ENCODE assay signal across 19 mouse cellular contexts in the genomic region with DNA sequence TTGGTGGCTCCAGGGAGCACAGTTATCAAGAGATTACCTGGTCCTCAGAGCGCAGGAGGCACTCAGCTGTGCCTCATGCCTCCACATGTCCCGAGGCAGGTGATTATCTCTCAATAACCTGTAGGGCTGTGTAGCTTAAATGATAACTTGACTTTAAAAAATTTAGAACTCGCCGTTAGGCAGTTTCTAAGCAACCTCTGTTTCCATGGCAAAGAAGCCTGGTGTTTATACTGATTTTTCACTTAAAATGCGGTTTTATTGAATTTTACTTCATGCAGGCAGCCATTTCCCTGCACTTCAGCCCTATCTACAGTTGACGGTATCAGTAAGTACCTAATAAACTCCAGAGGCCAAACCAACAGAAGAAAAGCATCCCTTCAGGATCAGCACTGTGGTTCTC. TPM values are rescaled to one million over a fixed set of nuclear protein-coding genes. Genes with fewer than 3 reads are reported as not detected.
A peak's percentile ranks its signal among the peaks of the same experiment; 100 is the strongest.
DNase-seq lines count a peak whose midpoint lies in the region; ATAC-seq lines count a peak whose summit lies in the region.
"Had no signal": no experiment of that assay in that cellular context is flagged by ENCODE, and none has a peak within 500 bp of the region (broad histone marks: within the 10 kb centered on the region; RNA-seq: fewer than 3 reads in every experiment).

No protein-coding gene starts in this region.

- 0 out of 2 replicates have a peak overlapping the region, but pooled peaks have one; percentile 74 for H3K27ac ChIP-seq in heart, embryonic 10.5 days
- peak overlapping the region; percentile 70 for H3K27ac ChIP-seq in midbrain, embryonic 14.5 days (replicated peaks; ENCODE audit: low read depth, low read length)
- no peak overlapping the region for H3K27ac ChIP-seq in midbrain, embryonic 11.5 days (ENCODE audit: low read depth, low read length)
- H3K27ac ChIP-seq in hindbrain, embryonic 16.5 days (ENCODE audit: low read depth, low read length), result peak overlapping the region; percentile 46; the same call in 1 of the 2 replicates
- H3K27ac ChIP-seq: limb, embryonic 12.5 days; liver, embryonic 12.5 days had no signal

- H3K36me3 ChIP-seq in heart, embryonic 10.5 days, result peaks cover 30% of the 10 kb centered on the region
- 0 out of 2 replicates have a peak, but pooled peaks cover 2% of the 10 kb centered on the region for H3K36me3 ChIP-seq in midbrain, embryonic 14.5 days (ENCODE audit: control insufficient read depth, insufficient read depth, low read length)
- no peaks in the 10 kb centered on the region; the same call in 1 of the 2 replicates for H3K36me3 ChIP-seq in midbrain, embryonic 11.5 days (ENCODE audit: control insufficient read depth, insufficient read depth, low read length)
- no peaks in the 10 kb centered on the region for H3K36me3 ChIP-seq in hindbrain, embryonic 16.5 days (ENCODE audit: control insufficient read depth, insufficient read depth, low read length)

- no peak for ATAC-seq in midbrain, embryonic 14.5 days (ENCODE audit: low FRiP score, low TSS enrichment)
- ATAC-seq in midbrain, embryonic 11.5 days (ENCODE audit: low FRiP score), result no peak
- ATAC-seq in hindbrain, embryonic 16.5 days, result 0 out of 2 replicates have a peak, but pooled peaks have one; percentile 13
- ATAC-seq: liver, embryonic 12.5 days had no signal

- no peak overlapping the region for H3K9ac ChIP-seq in midbrain, embryonic 14.5 days (replicated peaks; ENCODE audit: low read length)
- no peak overlapping the region for H3K9ac ChIP-seq in midbrain, embryonic 11.5 days (ENCODE audit: low read length)
- no peak overlapping the region for H3K9ac ChIP-seq in hindbrain, embryonic 16.5 days (ENCODE audit: low read depth, low read length)
- H3K9ac ChIP-seq: limb, embryonic 12.5 days; liver, embryonic 12.5 days had no signal

- 73% methylated on average over 6 of the region's 6 CpGs for WGBS in heart, embryonic 10.5 days
- 63% methylated on average over 6 of the region's 6 CpGs for WGBS in midbrain, embryonic 14.5 days
- 93% methylated on average over 6 of the region's 6 CpGs for WGBS in midbrain, embryonic 11.5 days
- 68% methylated on average over 6 of the region's 6 CpGs for WGBS in hindbrain, embryonic 16.5 days

- peaks cover 41% of the 10 kb centered on the region for H3K4me1 ChIP-seq in heart, embryonic 10.5 days
- H3K4me1 ChIP-seq in midbrain, embryonic 14.5 days (ENCODE audit: control insufficient read depth, insufficient read depth, low read length), result peaks cover 23% of the 10 kb centered on the region
- H3K4me1 ChIP-seq in midbrain, embryonic 11.5 days (ENCODE audit: control insufficient read depth, insufficient read depth, low read length), result no peaks in the 10 kb centered on the region
- peaks cover 24% of the 10 kb centered on the region for H3K4me1 ChIP-seq in hindbrain, embryonic 16.5 days (ENCODE audit: control insufficient read depth, insufficient read depth, low read depth, low read length)
- H3K4me1 ChIP-seq: limb, embryonic 12.5 days; liver, embryonic 12.5 days had no signal

- H3K9me3 ChIP-seq in heart, embryonic 10.5 days, result no peaks in the 10 kb centered on the region
- H3K9me3 ChIP-seq in midbrain, embryonic 14.5 days (ENCODE audit: control insufficient read depth, low read length), result no peaks in the 10 kb centered on the region
- no peaks in the 10 kb centered on the region for H3K9me3 ChIP-seq in midbrain, embryonic 11.5 days (ENCODE audit: control insufficient read depth, low read length)
- H3K9me3 ChIP-seq in hindbrain, embryonic 16.5 days (ENCODE audit: control insufficient read depth, low read length), result no peaks in the 10 kb centered on the region
- H3K9me3 ChIP-seq: limb, embryonic 12.5 days; liver, embryonic 12.5 days had no signal

- H3K27me3 ChIP-seq in heart, embryonic 10.5 days (ENCODE audit: insufficient read depth, poor library complexity, severe bottlenecking), result no peaks in the 10 kb centered on the region
- no peaks in the 10 kb centered on the region for H3K27me3 ChIP-seq in midbrain, embryonic 14.5 days (ENCODE audit: control insufficient read depth, insufficient read depth, low read length)
- H3K27me3 ChIP-seq in midbrain, embryonic 11.5 days (ENCODE audit: control insufficient read depth, insufficient read depth, low read length), result no peaks in the 10 kb centered on the region
- no peaks in the 10 kb centered on the region for H3K27me3 ChIP-seq in hindbrain, embryonic 16.5 days (replicated peaks; ENCODE audit: control insufficient read depth, insufficient read depth, low read length)
- H3K27me3 ChIP-seq: CH12.LX; limb, embryonic 12.5 days; liver, embryonic 12.5 days had no signal

- DNase-seq in heart, embryonic 10.5 days (ENCODE audit: low spot score), result no peak
- no peak for DNase-seq in heart, adult 11 months
- peak; percentile 47 for DNase-seq in midbrain, embryonic 14.5 days
- no peak for DNase-seq in midbrain, embryonic 11.5 days (ENCODE audit: low spot score, missing footprints)
- no peak for DNase-seq in kidney, adult 18-20 months
- DNase-seq in cerebellum, adult 18-20 months, result no peak
- DNase-seq: embryo, embryonic 11 days; gastrocnemius, postnatal 14 days; kidney, adult 11 months; kidney, postnatal 10 days; lung, adult 2 months; lung, postnatal 36 days; right cerebral cortex, postnatal 25 days; thymus, postnatal 36 days had no signal

- no peak overlapping the region for H3K4me2 ChIP-seq in midbrain, embryonic 14.5 days (ENCODE audit: low read length)
- no peak overlapping the region for H3K4me2 ChIP-seq in midbrain, embryonic 11.5 days
- no peak overlapping the region for H3K4me2 ChIP-seq in hindbrain, embryonic 16.5 days (ENCODE audit: low read length)
- H3K4me2 ChIP-seq: limb, embryonic 12.5 days; liver, embryonic 12.5 days had no signal

- no peak overlapping the region for H3K4me3 ChIP-seq in heart, embryonic 10.5 days
- no peak overlapping the region for H3K4me3 ChIP-seq in midbrain, embryonic 14.5 days (replicated peaks; ENCODE audit: low read depth, low read length)
- H3K4me3 ChIP-seq in midbrain, embryonic 11.5 days (ENCODE audit: low read depth, low read length), result no peak overlapping the region
- H3K4me3 ChIP-seq in hindbrain, embryonic 16.5 days (ENCODE audit: low read length), result no peak overlapping the region
- H3K4me3 ChIP-seq: limb, embryonic 12.5 days; liver, embryonic 12.5 days; myocyte had no signal

RNA-seq across cellular contexts. Expression of gene Tti1, which starts 42.0 kb away (rescaled TPM):
- polyA plus RNA-seq in heart, embryonic 10.5 days (2016; fragmentation: Nextera tagmentation; extraction: Ambion mirVana), result 30.5 and 35.1 TPM in 2 replicates
- polyA plus RNA-seq in midbrain, embryonic 14.5 days (2014; fragmentation: Nextera tagmentation; extraction: Ambion mirVana), result 11.4 and 20.5 TPM in 2 replicates
- 28.8 and 30.3 TPM in 2 replicates for polyA plus RNA-seq in midbrain, embryonic 11.5 days (2014; fragmentation: Nextera tagmentation; extraction: Ambion mirVana)
- polyA plus RNA-seq in hindbrain, embryonic 16.5 days (2015; fragmentation: Nextera tagmentation; extraction: Ambion mirVana), result 16.4 and 19.3 TPM in 2 replicates

RNA-seq across cellular contexts. Expression of gene Rprd1b, which starts 42.1 kb away (rescaled TPM):
- polyA plus RNA-seq in heart, embryonic 10.5 days (2016; fragmentation: Nextera tagmentation; extraction: Ambion mirVana), result 36.9 and 42.1 TPM in 2 replicates
- polyA plus RNA-seq in midbrain, embryonic 14.5 days (2014; fragmentation: Nextera tagmentation; extraction: Ambion mirVana), result 32.9 and 40.2 TPM in 2 replicates
- polyA plus RNA-seq in midbrain, embryonic 11.5 days (2014; fragmentation: Nextera tagmentation; extraction: Ambion mirVana), result 64.9 and 68.1 TPM in 2 replicates
- polyA plus RNA-seq in hindbrain, embryonic 16.5 days (2015; fragmentation: Nextera tagmentation; extraction: Ambion mirVana), result 30.0 and 31.1 TPM in 2 replicates
